Mouse (Mus musculus) hindbrain, embryonic 15.5 days (tissue): ENCODE data around the gene Lyrm9. TPM values are rescaled to one million over a fixed set of nuclear protein-coding genes. Genes with fewer than 3 reads are reported as not detected.

Experiments
- ATAC-seq: fragments of 200-750 bp; cut with Nextera tagmentation; 2 replicates; pipeline ENCODE4 v1.8.0; 2017; ENCODE audit warnings: low read depth, moderate number of reproducible peaks, moderate TSS enrichment; ENCODE audit not compliant: low FRiP score
- H3K27ac ChIP-seq: fragments of 300-500 bp; sonication (generic); replicated peaks from 2 replicates; pipeline ENCODE4 v1.5.1; 2015; ENCODE audit warnings: mild to moderate bottlenecking, inconsistent platforms
- H3K27me3 ChIP-seq: fragments of 300-500 bp; sonication (generic); 2 replicates; pipeline ENCODE4 v1.6.1; 2015; ENCODE audit warnings: control low read depth, inconsistent platforms
- H3K36me3 ChIP-seq: fragments of 300-500 bp; sonication (generic); 2 replicates; pipeline ENCODE4 v1.6.1; 2015; ENCODE audit warnings: control low read depth, inconsistent platforms
- H3K4me1 ChIP-seq: fragments of 300-500 bp; sonication (generic); replicated peaks from 2 replicates; pipeline ENCODE4 v1.6.1; 2015; ENCODE audit warnings: control low read depth, inconsistent platforms
- H3K4me2 ChIP-seq: fragments of 300-500 bp; sonication (generic); 2 replicates; pipeline ENCODE4 v1.6.1; 2015; ENCODE audit warnings: moderate library complexity, mild to moderate bottlenecking, inconsistent platforms
- H3K4me3 ChIP-seq: fragments of 300-500 bp; sonication (generic); 2 replicates; pipeline ENCODE4 v1.5.1; 2015; ENCODE audit warnings: mild to moderate bottlenecking, inconsistent platforms
- H3K9ac ChIP-seq: fragments of 300-500 bp; sonication (generic); 2 replicates; pipeline ENCODE4 v1.6.1; 2015; ENCODE audit warnings: inconsistent platforms
- H3K9me3 ChIP-seq: fragments of 300-500 bp; sonication (generic); 2 replicates; pipeline ENCODE4 v1.6.1; 2016; ENCODE audit warnings: control low read depth, inconsistent platforms
- WGBS: fragments of 180-500 bp; shearing (Covaris S2); methylation state at CpG from one replicate; pipeline ENCODE4 v1.1.7; 2015; 5-methylcytosine and 5-hydroxymethylcytosine counted together
- polyA plus RNA-seq: library from polyadenylated mRNA; unstranded; fragments of >200 nt; fragmentation: Nextera tagmentation; extraction: Ambion mirVana; gene quantifications from 2 replicates; pipeline ENCODE4 v1.2.1, GENCODE M21; 2015

Lyrm9 gene
- polyA plus RNA-seq, 1 experiment from 2014 or later: 39.2 TPM

- 56% methylated on average over 11 of the region's 11 CpGs for WGBS
- no peak for ATAC-seq
- H3K4me2 ChIP-seq: no peak overlapping the region
- peak overlapping the region; percentile 72; the same call in 1 of the 2 replicates for H3K27ac ChIP-seq
- peaks cover 52% of the 10 kb centered on the region for H3K4me1 ChIP-seq
- H3K9ac ChIP-seq: no peak overlapping the region
- 0 out of 2 replicates have a peak, but pooled peaks cover 2% of the 10 kb centered on the region for H3K27me3 ChIP-seq
- H3K36me3 ChIP-seq: no peaks in the 10 kb centered on the region
- no peak overlapping the region for H3K4me3 ChIP-seq
- no peaks in the 10 kb centered on the region for H3K9me3 ChIP-seq
These were observed 8.9 kb upstream of the Lyrm9 start for GRCm38 (mm10) chr11:78817311-78818022.

- H3K9me3 ChIP-seq: no peaks in the 10 kb centered on the region
- no peak for ATAC-seq
- no peaks in the 10 kb centered on the region for H3K36me3 ChIP-seq
- WGBS: 23% methylated on average over 12 of the region's 12 CpGs
- 0 out of 2 replicates have a peak, but pooled peaks cover 2% of the 10 kb centered on the region for H3K27me3 ChIP-seq
- no peak overlapping the region for H3K4me2 ChIP-seq
- H3K4me1 ChIP-seq: peaks cover 44% of the 10 kb centered on the region
- no peak overlapping the region for H3K9ac ChIP-seq
- H3K27ac ChIP-seq: no peak overlapping the region
- H3K4me3 ChIP-seq: no peak overlapping the region
These were observed 5.9 kb upstream of the Lyrm9 start for GRCm38 (mm10) chr11:78820337-78821000.

GRCm38 (mm10) chr11:78822792-78823498 is 3.4 kb upstream of the Lyrm9 start:
- WGBS: 48% methylated on average over 13 of the region's 13 CpGs

DNA sequence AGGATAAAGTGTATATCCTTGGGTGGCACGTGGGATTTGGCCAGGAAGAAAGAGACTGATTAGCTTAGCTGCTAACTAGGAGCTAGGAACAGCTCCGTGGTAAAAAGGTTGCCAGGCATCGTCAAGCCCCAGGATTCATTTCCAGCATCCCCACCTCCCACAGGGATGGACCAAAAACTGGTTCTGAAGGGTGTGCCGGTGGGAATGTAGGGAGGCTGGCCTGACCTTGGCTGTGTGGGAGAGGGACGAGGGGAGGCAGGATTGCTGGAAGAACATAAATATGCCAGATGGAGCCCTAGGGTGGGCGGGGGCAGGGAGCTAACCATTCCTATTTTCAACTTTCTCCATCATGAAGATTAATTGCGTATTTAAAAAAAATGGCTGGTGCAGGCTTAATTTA is 1.2 kb downstream of the Lyrm9 start:
- H3K4me2 ChIP-seq: peak overlapping the region; percentile 53

More at GRCm38 (mm10) chr11:78822792-78823498, 3.4 kb upstream of the Lyrm9 start:
- H3K27ac ChIP-seq: no peak overlapping the region
- no peak overlapping the region for H3K4me3 ChIP-seq
- no peak overlapping the region for H3K4me2 ChIP-seq
- 0 out of 2 replicates have a peak, but pooled peaks cover 2% of the 10 kb centered on the region for H3K27me3 ChIP-seq
- no peak overlapping the region for H3K9ac ChIP-seq
- H3K9me3 ChIP-seq: no peaks in the 10 kb centered on the region
- no peak for ATAC-seq
- H3K36me3 ChIP-seq: no peaks in the 10 kb centered on the region
- H3K4me1 ChIP-seq: peaks cover 46% of the 10 kb centered on the region

DNA sequence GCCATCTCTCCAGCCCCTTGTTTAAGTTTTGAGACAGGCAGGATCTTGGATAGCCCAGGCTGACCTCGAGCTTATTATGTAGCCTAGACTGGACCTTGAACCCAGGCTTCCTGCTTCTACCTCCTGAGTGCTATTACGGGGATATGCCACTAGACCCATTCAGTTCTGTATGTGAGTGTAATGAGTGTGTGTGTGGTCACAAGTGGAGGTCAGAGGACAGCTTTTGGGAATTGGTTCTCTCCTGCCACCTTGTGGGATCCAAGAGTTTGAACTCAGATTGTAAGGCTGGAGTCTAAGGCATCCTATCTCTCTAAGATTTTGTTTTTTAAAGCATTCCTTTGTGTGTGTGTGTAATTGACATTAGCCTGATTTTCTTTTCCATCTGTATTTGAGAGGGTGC is 2.0 kb downstream of the Lyrm9 start:
- ATAC-seq: no peak
- Histone ChIP-seq H3K27ac (no peak overlapping the region), H3K9ac (no peak overlapping the region), H3K4me1 (peaks cover 27% of the 10 kb centered on the region), H3K27me3 (no peaks in the 10 kb centered on the region), H3K4me3 (no peak overlapping the region), H3K4me2 (no peak overlapping the region), H3K9me3 (no peaks in the 10 kb centered on the region), H3K36me3 (no peaks in the 10 kb centered on the region)
- WGBS: 56% methylated on average over 2 of the region's 2 CpGs

More for the DNA sequence above, 1.2 kb downstream of the Lyrm9 start:
- H3K4me1 ChIP-seq: peaks cover 27% of the 10 kb centered on the region
- peak overlapping the region; percentile 84 for H3K27ac ChIP-seq
- WGBS: 32% methylated on average over 7 of the region's 7 CpGs
- peak overlapping the region; percentile 57 for H3K4me3 ChIP-seq
- no peaks in the 10 kb centered on the region for H3K27me3 ChIP-seq
- no peaks in the 10 kb centered on the region for H3K36me3 ChIP-seq
- no peak for ATAC-seq
- no peaks in the 10 kb centered on the region for H3K9me3 ChIP-seq
- H3K9ac ChIP-seq: peak overlapping the region; percentile 62; the same call in 1 of the 2 replicates

GRCm38 (mm10) chr11:78829373-78829772 is 3.0 kb downstream of the Lyrm9 start:
- Histone ChIP-seq H3K4me3 (no peak overlapping the region), H3K4me1 (peaks cover 27% of the 10 kb centered on the region), H3K9ac (no peak overlapping the region), H3K27me3 (no peaks in the 10 kb centered on the region), H3K9me3 (no peaks in the 10 kb centered on the region), H3K4me2 (no peak overlapping the region), H3K36me3 (no peaks in the 10 kb centered on the region), H3K27ac (no peak overlapping the region)
- no peak for ATAC-seq
- 9% methylated on average over 6 of the region's 6 CpGs for WGBS

GRCm38 (mm10) chr11:78830180-78830579 is 3.8 kb downstream of the Lyrm9 start:
- 63% methylated on average over 8 of the region's 8 CpGs for WGBS
- H3K27me3 ChIP-seq: no peaks in the 10 kb centered on the region
- H3K4me3 ChIP-seq: no peak overlapping the region
- H3K9me3 ChIP-seq: no peaks in the 10 kb centered on the region
- ATAC-seq: no peak
- no peak overlapping the region for H3K27ac ChIP-seq
- no peak overlapping the region for H3K4me2 ChIP-seq
- no peak overlapping the region for H3K9ac ChIP-seq
- peaks cover 22% of the 10 kb centered on the region for H3K4me1 ChIP-seq
- no peaks in the 10 kb centered on the region for H3K36me3 ChIP-seq

GRCm38 (mm10) chr11:78831716-78832115 is 5.3 kb downstream of the Lyrm9 start:
- H3K9ac ChIP-seq: no peak overlapping the region
- H3K36me3 ChIP-seq: no peaks in the 10 kb centered on the region
- H3K4me3 ChIP-seq: no peak overlapping the region
- no peak overlapping the region for H3K27ac ChIP-seq
- no peak overlapping the region for H3K4me2 ChIP-seq
- peaks cover 10% of the 10 kb centered on the region for H3K4me1 ChIP-seq
- no peaks in the 10 kb centered on the region for H3K27me3 ChIP-seq
- no peak for ATAC-seq
- WGBS: 61% methylated on average over 4 of the region's 4 CpGs
- H3K9me3 ChIP-seq: no peaks in the 10 kb centered on the region

DNA sequence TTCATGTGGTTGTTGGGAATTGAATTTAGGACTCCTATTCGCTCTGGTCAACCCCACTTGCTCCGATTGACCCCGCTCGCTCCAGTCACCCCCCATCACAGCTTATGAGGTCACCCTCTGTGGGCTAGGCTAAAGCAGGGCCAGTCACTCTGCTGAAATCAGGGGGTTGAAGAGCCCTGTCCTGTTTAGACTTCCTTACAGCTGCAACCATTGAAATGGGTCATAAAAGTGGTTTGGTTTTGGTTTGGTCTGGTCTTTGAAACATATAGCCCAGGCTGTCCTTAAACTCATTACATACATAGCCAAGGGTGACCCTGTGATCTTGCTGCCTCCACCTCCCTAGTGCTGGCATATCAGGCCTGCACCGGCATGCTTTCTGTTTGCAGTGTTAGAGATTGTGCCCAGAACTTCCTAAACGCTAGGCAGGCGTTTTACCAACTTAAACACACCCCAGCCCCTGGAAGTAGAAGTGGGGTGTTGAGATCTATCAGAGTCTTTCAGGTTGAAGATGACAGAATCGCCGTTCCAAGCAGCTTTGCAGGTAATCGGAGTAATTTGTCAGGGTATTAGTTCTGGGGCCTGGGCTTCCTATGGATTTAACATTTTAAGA is 5.8 kb downstream of the Lyrm9 start:
- no peaks in the 10 kb centered on the region for H3K36me3 ChIP-seq
- ATAC-seq: no peak
- no peak overlapping the region for H3K27ac ChIP-seq
- no peak overlapping the region for H3K9ac ChIP-seq
- no peaks in the 10 kb centered on the region for H3K9me3 ChIP-seq
- no peaks in the 10 kb centered on the region for H3K27me3 ChIP-seq
- H3K4me3 ChIP-seq: no peak overlapping the region
- WGBS: 90% methylated on average over 10 of the region's 10 CpGs
- peaks cover 7% of the 10 kb centered on the region for H3K4me1 ChIP-seq
- H3K4me2 ChIP-seq: no peak overlapping the region

DNA sequence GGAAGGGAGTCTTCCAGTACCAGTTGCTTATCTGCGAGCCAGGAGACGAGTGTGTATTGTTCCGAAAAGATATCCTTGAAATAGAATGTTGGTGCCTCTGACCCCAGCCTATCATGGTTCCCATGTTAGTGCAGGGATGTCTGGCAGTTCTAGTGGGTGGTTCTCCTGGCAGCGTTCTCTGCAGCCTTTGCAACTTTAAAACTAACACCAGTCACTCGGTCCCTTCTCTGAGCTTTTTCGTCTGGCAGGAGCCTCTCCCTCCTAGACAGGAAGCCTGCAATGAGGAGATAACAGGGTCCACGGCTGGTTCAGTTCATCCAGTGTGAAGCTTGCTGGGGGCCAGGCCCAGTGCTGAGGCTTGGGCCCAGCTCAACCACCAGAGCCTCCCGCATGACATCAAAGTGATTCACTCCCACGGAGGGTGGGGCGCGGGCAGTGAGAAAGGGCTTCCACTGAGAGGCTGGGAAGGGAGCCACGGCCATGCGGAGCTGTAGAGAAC is 6.5 kb downstream of the Lyrm9 start:
- no peak overlapping the region for H3K27ac ChIP-seq
- no peak for ATAC-seq
- no peak overlapping the region for H3K4me2 ChIP-seq
- no peaks in the 10 kb centered on the region for H3K27me3 ChIP-seq
- no peak overlapping the region for H3K4me3 ChIP-seq
- peaks cover under 1% of the 10 kb centered on the region for H3K4me1 ChIP-seq
- no peaks in the 10 kb centered on the region for H3K36me3 ChIP-seq
- 73% methylated on average over 13 of the region's 13 CpGs for WGBS
- no peaks in the 10 kb centered on the region for H3K9me3 ChIP-seq
- no peak overlapping the region for H3K9ac ChIP-seq

- ATAC-seq: no peak
- Histone ChIP-seq H3K27ac (no peak overlapping the region), H3K4me3 (no peak overlapping the region), H3K9ac (no peak overlapping the region), H3K27me3 (no peaks in the 10 kb centered on the region), H3K36me3 (no peaks in the 10 kb centered on the region), H3K4me2 (no peak overlapping the region), H3K9me3 (no peaks in the 10 kb centered on the region), H3K4me1 (no peaks in the 10 kb centered on the region)
- WGBS: 85% methylated on average over 4 of the region's 4 CpGs
These were observed 10.1 kb downstream of the Lyrm9 start for GRCm38 (mm10) chr11:78836486-78836885.
